Mouse (Mus musculus): ENCODE results near the gene Gm49405. TPM values are rescaled to one million over a fixed set of nuclear protein-coding genes. Genes with fewer than 3 reads are reported as not detected.
A peak's percentile ranks its signal among the peaks of the same experiment; 100 is the strongest.

Gm49405 gene
- polyA plus RNA-seq, 1 experiment from 2014 or later: 2.5 TPM

DNA sequence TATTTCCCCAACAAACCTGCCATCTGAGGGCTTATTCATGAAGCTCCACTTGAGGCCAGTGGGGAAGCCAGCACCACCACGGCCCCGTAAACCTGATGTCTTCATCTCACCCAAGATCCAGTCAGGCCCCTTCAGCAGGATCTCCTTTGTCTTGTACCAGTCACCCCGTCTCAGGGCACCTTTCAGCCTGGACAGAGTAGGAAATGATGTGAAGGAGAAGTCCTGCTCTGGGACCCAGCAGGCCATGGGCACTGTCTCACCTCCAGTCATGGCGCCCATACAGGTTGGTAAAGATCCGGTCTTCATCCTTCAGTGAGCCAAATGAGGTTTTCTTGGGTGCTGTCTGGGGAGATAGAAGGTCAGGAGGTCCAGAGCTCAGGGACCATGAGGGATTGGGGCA is 10.7 kb downstream of the Gm49405 start:
- H3K27me3 ChIP-seq (ENCODE audit: control insufficient read depth, insufficient read depth, low read length): no peaks in the 10 kb centered on the region
- H3K4me3 ChIP-seq (ENCODE audit: low read depth, low read length): peak overlapping the region; percentile 89; the same call in 1 of the 2 replicates
- no peaks in the 10 kb centered on the region for H3K9me3 ChIP-seq (replicated peaks; ENCODE audit: control insufficient read depth, low read length)
- peaks cover 16% of the 10 kb centered on the region for H3K4me1 ChIP-seq (ENCODE audit: control insufficient read depth, insufficient read depth, low read length)
- no peak for ATAC-seq (replicated peaks; ENCODE audit: insufficient number of reproducible peaks, low FRiP score, low TSS enrichment)
- H3K9ac ChIP-seq (ENCODE audit: low read depth, low read length): 0 out of 2 replicates have a peak overlapping the region, but pooled peaks have one; percentile 17
- H3K36me3 ChIP-seq (ENCODE audit: control insufficient read depth, insufficient read depth, low read length): peaks cover 23% of the 10 kb centered on the region
- WGBS (ENCODE audit: insufficient replicate concordance): 94% methylated on average over 5 of the region's 5 CpGs
- no peak overlapping the region for H3K27ac ChIP-seq (ENCODE audit: low read depth, low read length)
- H3K4me2 ChIP-seq: no peak overlapping the region

DNA sequence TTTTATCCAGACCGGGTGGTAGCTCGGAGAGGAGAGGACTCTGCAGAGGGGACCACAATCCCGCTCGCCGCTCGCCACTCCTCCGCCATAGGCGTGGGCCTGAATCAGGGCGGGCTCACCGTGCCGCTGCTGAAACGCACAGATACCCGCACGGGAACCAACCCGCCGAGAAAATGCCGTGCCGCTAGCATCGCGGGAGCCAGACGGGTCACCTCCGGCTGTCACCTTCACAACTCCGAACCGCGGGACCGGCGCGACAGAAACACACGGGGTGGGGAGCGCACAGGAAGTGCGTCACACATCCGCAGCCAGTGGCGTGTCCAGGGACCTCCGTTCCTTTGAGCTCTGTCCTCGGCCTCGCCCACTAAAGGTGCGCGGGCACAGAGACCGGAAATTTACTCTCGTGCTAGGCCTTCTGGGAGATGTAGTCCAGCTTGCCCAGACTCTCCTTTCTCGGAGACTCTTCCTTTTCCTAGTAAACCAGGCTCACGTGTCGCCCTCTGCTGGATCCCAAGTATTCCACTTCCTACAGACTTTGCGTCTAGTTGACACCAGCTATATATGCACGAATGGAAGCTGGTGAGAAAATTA is 12.1 kb downstream of the Gm49405 start, which contains the start of gene Ndufv1:
TSS of gene Ndufv1 (minus strand) at position 375 of the 591 bp plus-strand sequence.
- Histone ChIP-seq H3K4me2 (peak within 1 kb of the TSS; percentile 82), H3K36me3 (ENCODE audit: control insufficient read depth, insufficient read depth, low read length) (peaks cover 12% of the 10 kb centered on the region), H3K27ac (ENCODE audit: low read depth, low read length) (peak within 1 kb of the TSS; percentile 75), H3K27me3 (ENCODE audit: control insufficient read depth, insufficient read depth, low read length) (no peaks in the 10 kb centered on the region), H3K4me1 (ENCODE audit: control insufficient read depth, insufficient read depth, low read length) (peaks cover 15% of the 10 kb centered on the region), H3K9ac (ENCODE audit: low read depth, low read length) (peak within 1 kb of the TSS; percentile 91), H3K9me3 (replicated peaks; ENCODE audit: control insufficient read depth, low read length) (no peaks in the 10 kb centered on the region), H3K4me3 (ENCODE audit: low read depth, low read length) (peak within 1 kb of the TSS; percentile 89)
- peak; percentile 99 for ATAC-seq (replicated peaks; ENCODE audit: insufficient number of reproducible peaks, low FRiP score, low TSS enrichment)
- WGBS (ENCODE audit: insufficient replicate concordance): under 1% methylated on average over 45 of the region's 45 CpGs

DNA sequence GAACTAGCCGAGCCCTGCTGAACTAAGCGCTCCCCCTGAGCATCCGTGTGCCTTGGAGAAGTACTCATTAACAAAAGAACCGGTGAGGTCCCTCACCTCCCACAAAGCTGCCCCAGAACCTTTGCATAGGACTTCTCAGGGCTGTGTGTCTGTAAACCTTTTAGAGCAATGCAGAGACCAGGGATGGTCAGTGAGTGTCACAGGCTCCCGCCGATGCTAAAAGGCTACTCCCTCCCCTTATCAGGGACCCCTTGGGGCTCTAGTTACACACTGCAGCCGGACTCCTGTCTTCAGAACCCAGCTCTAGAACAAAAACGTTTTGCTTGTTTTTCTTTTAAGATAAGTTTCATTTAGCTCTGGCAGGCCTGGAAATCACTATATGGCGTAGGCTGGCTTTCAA is 12.6 kb downstream of the Gm49405 start:
- ATAC-seq (replicated peaks; ENCODE audit: insufficient number of reproducible peaks, low FRiP score, low TSS enrichment): peak; percentile 46; the same call in 1 of the 2 replicates
- WGBS (ENCODE audit: insufficient replicate concordance): 9% methylated on average over 9 of the region's 9 CpGs
- H3K4me2 ChIP-seq: peak overlapping the region; percentile 66
- H3K27ac ChIP-seq (ENCODE audit: low read depth, low read length): peak overlapping the region; percentile 38
- H3K9ac ChIP-seq (ENCODE audit: low read depth, low read length): peak overlapping the region; percentile 66
- peaks cover 7% of the 10 kb centered on the region for H3K36me3 ChIP-seq (ENCODE audit: control insufficient read depth, insufficient read depth, low read length)
- H3K9me3 ChIP-seq (replicated peaks; ENCODE audit: control insufficient read depth, low read length): no peaks in the 10 kb centered on the region
- H3K27me3 ChIP-seq (ENCODE audit: control insufficient read depth, insufficient read depth, low read length): no peaks in the 10 kb centered on the region
- peak overlapping the region; percentile 89 for H3K4me3 ChIP-seq (ENCODE audit: low read depth, low read length)
- H3K4me1 ChIP-seq (ENCODE audit: control insufficient read depth, insufficient read depth, low read length): peaks cover 15% of the 10 kb centered on the region

DNA sequence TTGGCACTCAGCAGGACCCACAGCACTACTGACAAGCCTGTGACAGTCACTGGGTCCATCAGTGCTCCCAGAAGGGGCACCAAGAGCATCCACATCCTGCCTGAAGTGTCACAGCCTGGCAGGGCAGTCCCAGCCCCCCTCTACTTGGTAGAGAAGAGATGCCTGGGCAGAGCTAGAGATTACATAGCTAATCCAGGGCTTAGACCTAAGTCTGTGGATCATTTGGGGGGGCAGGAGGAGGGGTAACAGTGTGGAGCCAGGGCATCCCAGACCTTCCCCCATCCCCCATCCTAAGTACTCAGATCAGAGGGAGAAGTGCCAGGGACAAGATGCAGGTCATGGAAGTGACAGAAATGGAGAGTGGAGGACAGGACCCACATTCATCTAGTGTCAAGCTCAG is 14.4 kb downstream of the Gm49405 start:
- no peak overlapping the region for H3K27ac ChIP-seq (ENCODE audit: low read depth, low read length)
- no peak overlapping the region for H3K4me2 ChIP-seq
- peak overlapping the region; percentile 36; the same call in 1 of the 2 replicates for H3K9ac ChIP-seq (ENCODE audit: low read depth, low read length)
- no peaks in the 10 kb centered on the region for H3K36me3 ChIP-seq (ENCODE audit: control insufficient read depth, insufficient read depth, low read length)
- peaks cover 15% of the 10 kb centered on the region for H3K4me1 ChIP-seq (ENCODE audit: control insufficient read depth, insufficient read depth, low read length)
- no peaks in the 10 kb centered on the region for H3K9me3 ChIP-seq (replicated peaks; ENCODE audit: control insufficient read depth, low read length)
- H3K27me3 ChIP-seq (ENCODE audit: control insufficient read depth, insufficient read depth, low read length): no peaks in the 10 kb centered on the region
- H3K4me3 ChIP-seq (ENCODE audit: low read depth, low read length): no peak overlapping the region
- no peak for ATAC-seq (replicated peaks; ENCODE audit: insufficient number of reproducible peaks, low FRiP score, low TSS enrichment)

DNA sequence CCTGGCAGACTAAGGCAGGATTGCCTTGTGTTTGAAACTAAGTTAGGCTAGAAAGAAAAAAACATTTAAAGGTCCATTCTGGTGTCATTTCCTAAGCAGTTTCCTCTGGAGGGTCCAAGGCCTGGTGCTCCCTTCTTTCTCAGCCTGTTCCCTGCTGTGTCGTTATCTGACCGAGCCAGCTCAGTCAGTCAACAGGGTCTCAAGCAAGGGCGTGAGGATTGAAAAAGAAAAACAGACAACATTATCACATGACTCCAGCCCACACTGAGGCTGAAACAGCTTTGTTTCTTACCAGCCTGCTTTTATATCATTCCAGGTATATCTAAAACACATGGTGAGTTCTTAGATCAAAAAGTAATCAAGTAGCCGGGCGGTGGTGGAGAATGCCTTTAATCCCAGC is 15.2 kb downstream of the Gm49405 start:
- Histone ChIP-seq H3K27ac (ENCODE audit: low read depth, low read length) (peak overlapping the region; percentile 50; the same call in 1 of the 2 replicates), H3K4me2 (no peak overlapping the region; the same call in 1 of the 2 replicates)

DNA sequence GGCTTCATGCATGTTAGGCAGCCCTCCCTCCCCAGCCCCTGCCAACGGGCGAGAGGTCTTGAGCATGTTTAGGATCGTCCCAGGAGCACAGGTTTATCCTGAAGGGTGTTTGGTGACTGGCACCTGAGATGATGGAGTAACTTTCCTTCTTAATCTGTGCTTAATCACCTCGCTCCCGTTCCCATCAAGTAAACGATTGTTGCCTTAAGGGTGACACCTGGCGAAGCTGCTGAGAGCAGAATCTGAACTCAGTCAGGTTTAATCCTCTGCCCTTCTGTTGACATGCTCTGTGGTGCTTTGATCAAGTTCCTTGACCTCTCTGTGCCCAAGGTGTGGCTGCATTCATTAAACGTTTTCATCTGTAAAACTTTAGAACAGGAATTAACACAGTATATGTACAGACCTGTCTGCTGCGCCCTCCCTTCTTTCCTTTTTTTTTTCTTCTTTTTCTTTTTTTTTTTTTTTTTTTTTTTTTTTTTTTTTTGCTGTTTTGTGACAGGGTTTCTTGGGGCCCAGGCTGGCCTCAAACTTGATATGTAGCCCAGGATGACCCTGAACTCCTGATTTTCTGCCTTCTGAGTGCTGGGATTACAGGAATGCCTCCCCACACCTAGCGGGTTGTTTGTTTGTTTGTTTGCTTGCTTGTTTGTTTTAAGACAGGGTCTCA is 17.6 kb downstream of the Gm49405 start:
- no peak overlapping the region for H3K4me2 ChIP-seq
- no peaks in the 10 kb centered on the region for H3K27me3 ChIP-seq (ENCODE audit: control insufficient read depth, insufficient read depth, low read length)
- ATAC-seq (replicated peaks; ENCODE audit: insufficient number of reproducible peaks, low FRiP score, low TSS enrichment): no peak
- WGBS (ENCODE audit: insufficient replicate concordance): 62% methylated on average over 10 of the region's 10 CpGs
- no peak overlapping the region for H3K27ac ChIP-seq (ENCODE audit: low read depth, low read length)
- 0 out of 2 replicates have a peak, but pooled peaks cover 5% of the 10 kb centered on the region for H3K4me1 ChIP-seq (ENCODE audit: control insufficient read depth, insufficient read depth, low read length)
- H3K9me3 ChIP-seq (replicated peaks; ENCODE audit: control insufficient read depth, low read length): no peaks in the 10 kb centered on the region
- H3K9ac ChIP-seq (ENCODE audit: low read depth, low read length): no peak overlapping the region
- H3K4me3 ChIP-seq (ENCODE audit: low read depth, low read length): no peak overlapping the region
- H3K36me3 ChIP-seq (ENCODE audit: control insufficient read depth, insufficient read depth, low read length): no peaks in the 10 kb centered on the region

More for the DNA sequence above, 15.2 kb downstream of the Gm49405 start:
- H3K36me3 ChIP-seq (ENCODE audit: control insufficient read depth, insufficient read depth, low read length): no peaks in the 10 kb centered on the region
- no peaks in the 10 kb centered on the region for H3K27me3 ChIP-seq (ENCODE audit: control insufficient read depth, insufficient read depth, low read length)
- peaks cover 15% of the 10 kb centered on the region for H3K4me1 ChIP-seq (ENCODE audit: control insufficient read depth, insufficient read depth, low read length)
- no peak overlapping the region for H3K4me3 ChIP-seq (ENCODE audit: low read depth, low read length)
- H3K9ac ChIP-seq (ENCODE audit: low read depth, low read length): peak overlapping the region; percentile 36; the same call in 1 of the 2 replicates
- H3K9me3 ChIP-seq (replicated peaks; ENCODE audit: control insufficient read depth, low read length): no peaks in the 10 kb centered on the region
- whole genome bisulfite sequencing (ENCODE audit: insufficient replicate concordance): 52% methylated on average over 5 of the region's 5 CpGs
- no peak for ATAC-seq (replicated peaks; ENCODE audit: insufficient number of reproducible peaks, low FRiP score, low TSS enrichment)

DNA sequence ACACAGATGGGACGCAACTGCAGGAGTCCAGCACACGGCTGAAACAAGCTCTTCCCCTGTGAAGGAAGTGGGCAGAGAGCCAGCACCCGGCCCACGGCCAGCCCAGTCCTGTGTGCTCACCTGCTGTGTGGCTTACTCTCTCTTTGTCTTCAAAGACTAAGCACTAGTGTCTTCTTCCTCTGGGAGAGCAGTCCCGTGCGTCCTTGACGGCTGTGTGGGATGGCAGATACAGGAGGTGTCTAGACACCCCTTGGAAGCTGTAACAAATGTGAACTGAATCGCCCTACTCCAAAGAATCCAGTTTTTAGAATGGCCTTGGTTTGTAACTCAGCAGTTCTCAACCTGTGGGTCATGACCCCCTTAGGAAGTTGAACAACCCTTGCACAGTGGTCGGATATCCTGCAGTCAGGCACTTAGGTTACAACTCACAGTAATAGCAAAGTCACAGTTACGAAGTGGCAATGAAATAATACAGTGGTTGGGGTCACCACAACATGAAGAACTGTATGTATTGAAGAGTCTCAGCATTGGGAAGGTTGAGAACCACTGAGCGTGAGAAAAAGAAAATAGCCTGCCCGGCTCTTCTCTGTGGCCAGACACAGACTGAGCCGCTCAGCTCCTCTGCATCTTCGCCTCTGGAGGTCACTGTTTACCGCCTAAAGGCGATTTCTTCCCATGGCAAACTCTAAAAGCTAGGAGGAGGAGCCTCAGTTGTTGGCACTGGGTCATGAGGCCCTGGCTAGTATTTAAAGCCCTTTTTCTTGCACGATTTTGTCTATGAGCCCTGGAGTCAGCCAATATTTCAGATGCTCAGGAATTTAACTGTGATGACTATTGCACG is 18.5 kb downstream of the Gm49405 start:
- H3K4me2 ChIP-seq: no peak overlapping the region
- H3K9ac ChIP-seq (ENCODE audit: low read depth, low read length): no peak overlapping the region

DNA sequence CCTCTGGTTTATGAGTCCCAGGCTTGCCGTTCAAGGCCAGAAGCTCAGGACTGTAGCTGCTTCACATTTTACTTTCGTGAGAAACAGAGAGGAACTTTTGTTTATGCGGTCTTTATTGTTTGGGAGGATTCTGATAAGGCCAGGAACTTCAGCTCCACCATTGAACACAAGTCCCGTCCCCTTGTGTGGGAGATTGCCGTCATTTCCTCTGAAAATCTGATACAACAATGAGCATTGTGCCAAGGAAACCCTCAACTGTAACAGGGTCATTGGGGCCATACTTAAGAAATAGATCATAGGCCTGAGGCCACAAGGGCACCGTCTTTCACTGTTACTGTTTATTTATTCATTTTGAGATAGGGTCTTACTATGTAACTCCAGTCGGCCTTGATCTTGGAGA is 22.8 kb downstream of the Gm49405 start:
- 54% methylated on average over 7 of the region's 7 CpGs for WGBS (ENCODE audit: insufficient replicate concordance)
- H3K27me3 ChIP-seq (ENCODE audit: control insufficient read depth, insufficient read depth, low read length): no peaks in the 10 kb centered on the region
- no peak for ATAC-seq (replicated peaks; ENCODE audit: insufficient number of reproducible peaks, low FRiP score, low TSS enrichment)
- H3K9ac ChIP-seq (ENCODE audit: low read depth, low read length): no peak overlapping the region
- no peak overlapping the region for H3K4me3 ChIP-seq (ENCODE audit: low read depth, low read length)
- H3K9me3 ChIP-seq (replicated peaks; ENCODE audit: control insufficient read depth, low read length): peaks cover 2% of the 10 kb centered on the region; the same call in 1 of the 2 replicates
- H3K4me2 ChIP-seq: no peak overlapping the region
- no peaks in the 10 kb centered on the region for H3K36me3 ChIP-seq (ENCODE audit: control insufficient read depth, insufficient read depth, low read length)
- H3K4me1 ChIP-seq (ENCODE audit: control insufficient read depth, insufficient read depth, low read length): no peaks in the 10 kb centered on the region
- H3K27ac ChIP-seq (ENCODE audit: low read depth, low read length): no peak overlapping the region

More for the DNA sequence above, 18.5 kb downstream of the Gm49405 start:
- no peak overlapping the region for H3K27ac ChIP-seq (ENCODE audit: low read depth, low read length)
- 0 out of 2 replicates have a peak, but pooled peaks cover 5% of the 10 kb centered on the region for H3K4me1 ChIP-seq (ENCODE audit: control insufficient read depth, insufficient read depth, low read length)
- ATAC-seq (replicated peaks; ENCODE audit: insufficient number of reproducible peaks, low FRiP score, low TSS enrichment): no peak
- H3K36me3 ChIP-seq (ENCODE audit: control insufficient read depth, insufficient read depth, low read length): no peaks in the 10 kb centered on the region
- H3K9me3 ChIP-seq (replicated peaks; ENCODE audit: control insufficient read depth, low read length): no peaks in the 10 kb centered on the region
- WGBS (ENCODE audit: insufficient replicate concordance): 42% methylated on average over 18 of the region's 18 CpGs
- H3K27me3 ChIP-seq (ENCODE audit: control insufficient read depth, insufficient read depth, low read length): no peaks in the 10 kb centered on the region
- H3K4me3 ChIP-seq (ENCODE audit: low read depth, low read length): no peak overlapping the region

Measured in heart, embryonic 11.5 days (tissue).